Mouse (Mus musculus) ES-CJ7 (cell line): ENCODE measurements at regions not wholly inside any gene's neighbourhood (a gene's known extent, or its start where the extent isn't known, plus 50 kb on each side); places are given as distances from the start of the nearest gene placed in this dataset.
A peak's percentile ranks its signal among the peaks of the same experiment; 100 is the strongest.
"Not testable (repeated sequence)": the region's sequence is repeated elsewhere in the genome, so short reads cannot be mapped to it uniquely, and the experiment has no call there.

Experiments used
- DNase-seq: peaks from one replicate; pipeline ENCODE4 v3.0.0; 2011; ENCODE audit warnings: low read depth, low spot score

GRCm38 (mm10) chr5:129353549-129353948 is 147.5 kb upstream of the Sfswap start:
- DNase-seq, result peak; percentile 25

- DNase-seq, result peak; percentile 45
Observed at GRCm38 (mm10) chr5:129354877-129355276, 146.1 kb upstream of the Sfswap start.

- DNase-seq, result no peak
Observed at GRCm38 (mm10) chr5:129361527-129361926, 139.5 kb upstream of the Sfswap start.

- peak; percentile 19 for DNase-seq
Observed at GRCm38 (mm10) chr5:129363189-129363588, 137.8 kb upstream of the Sfswap start.

- DNase-seq, result no peak
Observed at GRCm38 (mm10) chr5:129365026-129365425, 136.0 kb upstream of the Sfswap start.

- DNase-seq, result no peak
Observed at GRCm38 (mm10) chr5:129367266-129367665, 133.8 kb upstream of the Sfswap start.

- DNase-seq, result peak; percentile 18
Observed at GRCm38 (mm10) chr5:129380861-129381260, 120.2 kb upstream of the Sfswap start.

- DNase-seq, result no peak
Observed at GRCm38 (mm10) chr5:129384976-129385375, 116.0 kb upstream of the Sfswap start.

- DNase-seq, result not testable (repeated sequence)
Observed at GRCm38 (mm10) chr5:129385965-129386643, 114.9 kb upstream of the Sfswap start.

- not testable (repeated sequence) for DNase-seq
Observed at GRCm38 (mm10) chr5:129386671-129387070, 114.3 kb upstream of the Sfswap start.

GRCm38 (mm10) chr5:129387301-129387700 is 113.7 kb upstream of the Sfswap start:
- peak; percentile 73 for DNase-seq

GRCm38 (mm10) chr5:129390921-129391371 is 110.1 kb upstream of the Sfswap start:
- DNase-seq, result no peak

- DNase-seq, result no peak
Observed at GRCm38 (mm10) chr5:129393150-129393549, 107.9 kb upstream of the Sfswap start.

GRCm38 (mm10) chr5:129393606-129394255 is 107.3 kb upstream of the Sfswap start:
- DNase-seq, result peak; percentile 49

GRCm38 (mm10) chr5:129394416-129394815 is 106.6 kb upstream of the Sfswap start:
- DNase-seq, result no peak

- DNase-seq, result no peak
Observed at GRCm38 (mm10) chr5:129397311-129397710, 103.7 kb upstream of the Sfswap start.

GRCm38 (mm10) chr5:129406259-129406658 is 94.8 kb upstream of the Sfswap start:
- no peak for DNase-seq

GRCm38 (mm10) chr5:129409440-129410004 is 91.5 kb upstream of the Sfswap start:
- DNase-seq, result no peak

- no peak for DNase-seq
Observed at GRCm38 (mm10) chr5:129412161-129412560, 88.9 kb upstream of the Sfswap start.

GRCm38 (mm10) chr5:129414960-129415706 is 85.9 kb upstream of the Sfswap start:
- DNase-seq, result peak; percentile 21

GRCm38 (mm10) chr5:129416425-129416824 is 84.6 kb upstream of the Sfswap start:
- no peak for DNase-seq

- no peak for DNase-seq
Observed at GRCm38 (mm10) chr5:129417516-129417915, 83.5 kb upstream of the Sfswap start.
